Mouse (Mus musculus) cerebellum, adult (tissue): Measurements from ENCODE around the gene Wdr17.

Source experiments
- ATAC-seq: cut with Nextera tagmentation; 2 replicates; pipeline ENCODE4 v1.9.2; 2017; ENCODE audit warnings: mild to moderate bottlenecking, moderate library complexity, mixed read lengths; ENCODE audit not compliant: insufficient number of reproducible peaks, low FRiP score, low TSS enrichment

Gene Wdr17

GRCm38 (mm10) chr8:54603440-54603839 is 283.5 kb downstream of the Wdr17 start:
- no peak for ATAC-seq

DNA sequence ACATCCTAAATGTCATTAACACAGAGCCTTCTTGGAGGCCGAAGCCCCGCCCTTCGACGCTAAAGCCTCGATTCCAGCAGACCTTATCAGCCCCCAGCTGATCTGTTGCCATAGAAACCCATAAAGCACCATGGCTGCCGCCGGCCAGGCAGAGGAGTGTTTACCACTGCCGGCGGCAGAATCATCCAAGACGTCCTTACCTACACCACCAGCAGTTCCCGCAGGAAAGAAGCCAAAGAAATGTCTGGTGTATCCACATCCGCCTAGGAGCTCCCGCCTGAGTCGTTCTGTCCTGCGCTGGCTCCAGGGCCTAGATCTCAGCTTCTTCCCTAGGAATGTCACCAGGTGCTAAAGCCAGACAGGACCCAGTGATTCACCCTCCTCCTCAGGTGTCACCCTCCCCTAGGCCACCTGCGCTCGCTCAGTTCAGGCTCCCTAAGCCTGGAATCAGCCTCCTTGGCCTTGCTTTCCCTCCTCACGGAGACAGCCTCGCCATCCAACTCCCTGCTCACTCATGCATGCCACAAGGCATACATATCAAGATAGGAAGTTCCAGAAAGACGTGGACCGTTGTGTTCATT is 286.2 kb downstream of the Wdr17 start, which contains the start of gene Spata4:
Gene Spata4 (plus strand): TSS at position 111 of the 581 bp plus-strand sequence.
- ATAC-seq = peak; percentile 68

- no peak for ATAC-seq
Measured at GRCm38 (mm10) chr8:54597386-54597785, 289.6 kb downstream of the Wdr17 start.

DNA sequence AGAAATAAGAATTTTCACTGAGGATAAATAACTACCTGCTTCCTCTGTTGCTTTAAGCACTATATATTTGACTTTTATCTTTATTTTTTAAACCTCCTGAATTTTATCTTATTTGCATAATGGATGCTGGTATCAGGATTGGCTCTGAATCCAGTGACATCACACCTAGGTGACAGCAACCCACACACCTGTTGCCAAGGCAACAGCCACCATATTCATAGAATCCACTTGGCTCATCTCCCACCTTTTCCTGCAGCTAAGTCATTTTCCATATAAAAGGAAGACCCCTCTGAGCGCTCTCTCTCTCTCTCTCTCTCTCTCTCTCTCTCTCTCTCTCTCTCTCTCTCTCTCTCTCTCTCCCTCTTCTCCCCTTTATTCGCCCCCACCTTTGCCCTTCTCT is 290.0 kb downstream of the Wdr17 start:
- ATAC-seq = no peak

DNA sequence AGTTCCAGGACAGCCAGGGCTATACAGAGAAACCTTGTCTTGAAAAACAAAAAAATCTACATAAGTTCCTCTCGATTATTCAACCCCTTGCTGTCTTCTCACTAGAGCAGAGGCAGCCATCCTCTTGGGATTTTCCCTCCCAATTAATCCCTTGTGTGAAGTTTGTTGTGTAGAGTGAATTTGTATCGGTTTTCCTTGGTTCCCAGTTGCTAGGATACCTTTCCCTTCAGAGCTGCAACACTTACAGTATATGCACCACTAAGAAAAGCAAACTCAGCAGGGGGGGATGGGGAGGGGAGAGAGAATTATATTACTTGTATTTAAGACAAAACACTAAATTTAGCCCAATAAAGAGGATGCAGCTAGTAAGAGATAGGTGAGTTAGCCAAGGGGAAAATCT is 290.9 kb downstream of the Wdr17 start:
- ATAC-seq = no peak

- no peak for ATAC-seq
Measured at GRCm38 (mm10) chr8:54594634-54595033, 292.4 kb downstream of the Wdr17 start.

DNA sequence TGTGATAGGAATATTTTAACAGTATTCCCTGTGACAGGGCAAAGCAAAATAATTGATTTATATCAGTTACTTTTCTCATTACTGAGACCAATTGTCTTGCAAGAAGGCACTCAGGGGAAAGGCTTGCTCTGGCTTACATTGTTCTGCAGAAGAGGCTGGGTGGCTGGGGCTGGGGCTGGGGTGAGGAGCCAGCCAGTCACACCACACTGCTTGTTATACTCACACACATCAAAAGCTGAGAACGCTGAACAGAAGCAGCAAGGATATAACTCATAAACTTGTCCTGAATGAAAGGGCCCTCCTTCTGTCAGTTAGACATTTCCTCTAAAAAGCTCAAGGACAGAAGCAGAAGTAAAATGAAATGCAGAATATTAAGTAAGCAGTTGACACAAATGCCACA is 304.1 kb downstream of the Wdr17 start:
- ATAC-seq = no peak

DNA sequence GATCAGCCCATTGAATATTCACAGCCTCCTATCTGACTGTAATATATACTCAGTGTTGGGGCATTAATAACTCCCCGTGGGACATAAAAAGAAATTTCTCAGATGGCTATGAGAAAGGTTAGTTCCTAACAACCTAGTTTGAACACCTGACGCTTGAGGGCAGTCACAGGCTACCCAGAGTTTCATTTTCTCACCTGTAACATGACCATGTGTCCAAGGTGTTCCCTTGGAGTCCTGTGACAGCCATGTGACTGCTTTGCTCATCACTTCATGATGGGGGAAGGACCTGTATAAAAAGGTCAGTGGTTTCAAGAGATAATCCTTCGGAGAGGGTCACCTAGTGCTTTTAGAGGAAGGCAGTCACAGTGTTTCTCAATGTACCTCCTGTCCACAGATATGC is 305.5 kb downstream of the Wdr17 start:
- no peak for ATAC-seq
